Mouse (Mus musculus): ENCODE results near the gene Igbp1. TPM values are rescaled to one million over a fixed set of nuclear protein-coding genes. Genes with fewer than 3 reads are reported as not detected.

Igbp1 gene
- polyA plus RNA-seq, 1 experiment from 2014 or later = 42.0 TPM

DNA sequence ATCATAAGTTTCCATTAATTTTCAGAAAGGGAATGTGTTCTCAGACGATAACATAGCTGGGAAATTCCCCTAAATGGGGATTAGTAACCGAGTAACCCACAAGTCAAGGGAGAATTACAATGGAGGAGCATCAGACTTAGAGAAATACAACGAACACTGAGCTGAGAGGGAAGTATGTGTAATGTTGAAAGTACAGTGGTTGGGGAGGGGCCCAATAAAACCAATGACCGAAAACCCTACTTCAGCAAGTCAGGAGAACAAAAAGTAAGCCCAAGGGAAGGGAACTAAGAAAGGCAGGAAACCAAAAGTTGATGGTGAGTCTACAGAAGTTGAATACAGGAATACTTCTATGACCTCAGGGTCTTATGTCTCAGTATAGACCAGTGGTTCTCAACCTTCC, 14.1 kb downstream of the Igbp1 start:
- H3K27me3 ChIP-seq (replicated peaks; ENCODE audit: control insufficient read depth, insufficient read depth, low read length) = peaks cover 9% of the 10 kb centered on the region; the same call in 1 of the 2 replicates
- H3K36me3 ChIP-seq (ENCODE audit: control insufficient read depth, insufficient read depth, low read length) = 0 out of 2 replicates have a peak, but pooled peaks cover 13% of the 10 kb centered on the region
- WGBS = 84% methylated on average over 4 of the region's 4 CpGs
- no peaks in the 10 kb centered on the region for H3K9me3 ChIP-seq (ENCODE audit: control insufficient read depth, low read length)
- H3K9ac ChIP-seq (ENCODE audit: low read depth, low read length) = no peak overlapping the region
- DNase-seq (ENCODE audit: low spot score) = no peak
- no peak overlapping the region for H3K4me2 ChIP-seq (ENCODE audit: low read depth, low read length)
- no peak for ATAC-seq (ENCODE audit: low read depth)
- H3K4me1 ChIP-seq (ENCODE audit: control insufficient read depth, insufficient read depth, low read length) = no peaks in the 10 kb centered on the region
- no peak overlapping the region for H3K4me3 ChIP-seq (ENCODE audit: low read depth, low read length)
- H3K27ac ChIP-seq (replicated peaks; ENCODE audit: low read depth, low read length) = no peak overlapping the region

DNA sequence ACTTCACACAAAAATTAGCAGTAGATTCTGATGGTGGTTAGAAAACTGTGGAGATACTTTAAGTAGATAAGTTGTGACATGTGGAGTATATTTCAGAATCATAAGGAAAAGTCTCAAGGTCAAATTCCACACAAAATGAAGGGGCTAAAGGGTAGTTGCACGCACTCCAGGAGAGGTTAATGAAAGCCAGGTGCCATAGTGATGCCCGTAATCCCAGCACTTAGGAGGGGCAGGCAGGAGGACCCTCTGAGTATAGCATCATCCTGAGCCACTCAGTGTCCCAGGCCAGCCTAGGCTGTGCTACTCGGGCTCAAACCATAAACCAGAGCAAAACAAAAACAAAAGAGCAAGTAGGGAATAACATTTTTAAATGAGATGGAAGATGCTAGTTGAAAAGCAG, 15.8 kb downstream of the Igbp1 start:
- 40% methylated on average over 3 of the region's 3 CpGs for WGBS
- Histone ChIP-seq H3K4me3 (ENCODE audit: low read depth, low read length) (no peak overlapping the region), H3K9me3 (ENCODE audit: control insufficient read depth, low read length) (no peaks in the 10 kb centered on the region), H3K9ac (ENCODE audit: low read depth, low read length) (no peak overlapping the region), H3K4me2 (ENCODE audit: low read depth, low read length) (no peak overlapping the region), H3K27ac (replicated peaks; ENCODE audit: low read depth, low read length) (no peak overlapping the region), H3K27me3 (replicated peaks; ENCODE audit: control insufficient read depth, insufficient read depth, low read length) (0 out of 2 replicates have a peak, but pooled peaks cover 9% of the 10 kb centered on the region), H3K4me1 (ENCODE audit: control insufficient read depth, insufficient read depth, low read length) (no peaks in the 10 kb centered on the region), H3K36me3 (ENCODE audit: control insufficient read depth, insufficient read depth, low read length) (0 out of 2 replicates have a peak, but pooled peaks cover 13% of the 10 kb centered on the region)
- ATAC-seq (ENCODE audit: low read depth) = no peak
- no peak for DNase-seq (ENCODE audit: low spot score)

DNA sequence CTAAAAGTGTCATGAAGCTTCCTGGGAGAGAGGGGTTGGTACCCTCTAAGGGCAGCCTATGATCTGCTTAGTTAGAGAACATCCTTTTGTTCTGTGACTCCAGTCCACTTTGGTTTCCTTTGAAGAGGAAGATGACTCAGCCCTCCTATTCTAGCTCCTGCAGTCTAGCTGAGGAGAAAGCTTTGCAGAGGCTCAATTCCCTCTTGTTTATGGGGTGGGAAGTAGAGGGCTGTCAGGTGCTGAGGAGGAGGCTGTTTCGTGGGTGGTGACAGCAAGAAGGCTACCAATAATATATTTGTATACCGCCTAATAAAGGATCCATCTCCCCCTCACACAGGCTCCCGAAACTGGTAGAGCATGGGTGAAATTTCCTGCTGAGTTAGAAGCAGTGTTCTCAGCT, 22.6 kb downstream of the Igbp1 start:
- H3K27me3 ChIP-seq (replicated peaks; ENCODE audit: control insufficient read depth, insufficient read depth, low read length) = peaks cover 7% of the 10 kb centered on the region; the same call in 1 of the 2 replicates
- no peak overlapping the region for H3K4me2 ChIP-seq (ENCODE audit: low read depth, low read length)
- WGBS = 92% methylated on average over 3 of the region's 3 CpGs
- H3K4me3 ChIP-seq (ENCODE audit: low read depth, low read length) = no peak overlapping the region
- ATAC-seq (ENCODE audit: low read depth) (no peak), DNase-seq (ENCODE audit: low spot score) (no peak)
- no peak overlapping the region for H3K9ac ChIP-seq (ENCODE audit: low read depth, low read length)
- H3K4me1 ChIP-seq (ENCODE audit: control insufficient read depth, insufficient read depth, low read length) = no peaks in the 10 kb centered on the region
- no peaks in the 10 kb centered on the region for H3K9me3 ChIP-seq (ENCODE audit: control insufficient read depth, low read length)
- H3K36me3 ChIP-seq (ENCODE audit: control insufficient read depth, insufficient read depth, low read length) = 0 out of 2 replicates have a peak, but pooled peaks cover 4% of the 10 kb centered on the region
- H3K27ac ChIP-seq (replicated peaks; ENCODE audit: low read depth, low read length) = no peak overlapping the region

DNA sequence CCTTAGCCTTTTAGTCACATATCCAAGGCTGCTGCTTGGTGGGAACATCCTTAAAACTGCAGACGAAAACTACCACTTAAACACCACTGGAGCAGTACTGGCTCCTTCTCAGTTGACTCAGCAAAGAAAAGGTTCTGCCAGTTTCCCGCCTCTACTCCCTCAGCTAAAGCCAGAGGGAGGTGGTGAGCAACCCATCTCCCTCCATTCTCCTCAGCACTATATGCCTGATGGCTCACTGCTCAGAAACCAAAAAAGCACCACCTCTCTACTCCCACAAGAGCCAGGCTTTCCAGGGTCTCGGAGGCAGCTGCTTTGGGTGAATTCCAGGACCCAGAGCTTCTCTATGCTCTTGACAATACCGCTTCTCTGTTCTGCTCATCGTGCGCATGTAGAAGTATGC, 23.5 kb downstream of the Igbp1 start:
- DNase-seq (ENCODE audit: low spot score) (no peak), ATAC-seq (ENCODE audit: low read depth) (no peak)
- H3K4me2 ChIP-seq (ENCODE audit: low read depth, low read length) = no peak overlapping the region
- no peak overlapping the region for H3K4me3 ChIP-seq (ENCODE audit: low read depth, low read length)
- H3K4me1 ChIP-seq (ENCODE audit: control insufficient read depth, insufficient read depth, low read length) = no peaks in the 10 kb centered on the region
- H3K36me3 ChIP-seq (ENCODE audit: control insufficient read depth, insufficient read depth, low read length) = 0 out of 2 replicates have a peak, but pooled peaks cover 1% of the 10 kb centered on the region
- 95% methylated on average over 6 of the region's 6 CpGs for WGBS
- no peak overlapping the region for H3K9ac ChIP-seq (ENCODE audit: low read depth, low read length)
- no peaks in the 10 kb centered on the region for H3K9me3 ChIP-seq (ENCODE audit: control insufficient read depth, low read length)
- peaks cover 9% of the 10 kb centered on the region; the same call in 1 of the 2 replicates for H3K27me3 ChIP-seq (replicated peaks; ENCODE audit: control insufficient read depth, insufficient read depth, low read length)
- no peak overlapping the region for H3K27ac ChIP-seq (replicated peaks; ENCODE audit: low read depth, low read length)

DNA sequence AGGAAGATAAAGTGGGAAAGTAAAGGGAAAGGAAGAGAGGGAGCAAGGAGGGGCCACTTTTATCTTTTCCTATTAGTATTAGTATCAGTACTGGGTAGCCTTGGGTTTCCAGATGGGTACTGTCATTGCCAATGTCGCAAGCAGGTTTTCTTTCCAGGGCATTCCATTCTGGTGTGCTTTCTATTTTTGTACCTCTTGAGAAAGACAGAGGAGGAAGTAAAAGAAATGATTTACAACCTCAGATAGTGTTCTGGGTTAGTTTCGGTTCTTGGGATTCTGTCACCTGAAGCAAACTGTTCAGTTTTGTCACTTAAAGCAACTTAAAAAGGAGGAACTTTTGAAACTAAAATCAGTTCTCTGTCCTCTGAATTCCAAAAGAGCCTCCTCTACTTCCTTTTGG, 24.4 kb downstream of the Igbp1 start:
- Histone ChIP-seq H3K4me2 (ENCODE audit: low read depth, low read length) (no peak overlapping the region), H3K4me3 (ENCODE audit: low read depth, low read length) (no peak overlapping the region), H3K27ac (replicated peaks; ENCODE audit: low read depth, low read length) (no peak overlapping the region), H3K9ac (ENCODE audit: low read depth, low read length) (no peak overlapping the region), H3K36me3 (ENCODE audit: control insufficient read depth, insufficient read depth, low read length) (no peaks in the 10 kb centered on the region), H3K4me1 (ENCODE audit: control insufficient read depth, insufficient read depth, low read length) (no peaks in the 10 kb centered on the region), H3K27me3 (replicated peaks; ENCODE audit: control insufficient read depth, insufficient read depth, low read length) (peaks cover 9% of the 10 kb centered on the region; the same call in 1 of the 2 replicates), H3K9me3 (ENCODE audit: control insufficient read depth, low read length) (no peaks in the 10 kb centered on the region)
- DNase-seq (ENCODE audit: low spot score) = no peak
- no peak for ATAC-seq (ENCODE audit: low read depth)
- WGBS = 92% methylated on average over 2 of the region's 2 CpGs

DNA sequence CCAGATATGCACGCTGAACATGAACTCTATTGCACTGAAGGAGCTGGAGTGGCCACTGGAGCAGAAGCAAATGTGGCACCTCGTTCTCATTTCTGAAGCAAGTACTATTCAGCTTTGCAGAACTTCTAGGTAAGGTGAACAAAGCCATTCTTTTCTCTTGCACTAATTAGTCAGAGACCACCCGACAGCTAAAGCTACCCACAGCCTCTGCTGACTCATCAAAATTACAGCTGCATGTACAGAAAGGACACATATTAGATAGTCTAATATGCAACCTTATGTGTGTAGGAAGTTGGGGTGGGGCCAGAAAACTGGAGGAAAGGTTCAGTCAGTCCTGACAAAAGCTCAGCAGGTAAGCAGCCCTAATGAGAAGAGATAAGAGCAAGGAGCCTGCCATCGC, 30.4 kb downstream of the Igbp1 start, which contains the start of gene Dgat2l6:
TSS of gene Dgat2l6 (plus strand) at position 368 of the 400 bp plus-strand sequence.
- Histone ChIP-seq H3K4me2 (ENCODE audit: low read depth, low read length) (no peak within 1 kb of the TSS), H3K27me3 (replicated peaks; ENCODE audit: control insufficient read depth, insufficient read depth, low read length) (peaks cover 10% of the 10 kb centered on the region; the same call in 1 of the 2 replicates), H3K36me3 (ENCODE audit: control insufficient read depth, insufficient read depth, low read length) (no peaks in the 10 kb centered on the region), H3K9me3 (ENCODE audit: control insufficient read depth, low read length) (no peaks in the 10 kb centered on the region), H3K27ac (replicated peaks; ENCODE audit: low read depth, low read length) (no peak within 1 kb of the TSS), H3K4me3 (ENCODE audit: low read depth, low read length) (no peak within 1 kb of the TSS), H3K9ac (ENCODE audit: low read depth, low read length) (no peak within 1 kb of the TSS), H3K4me1 (ENCODE audit: control insufficient read depth, insufficient read depth, low read length) (no peaks in the 10 kb centered on the region)
- WGBS = 81% methylated on average over 4 of the region's 4 CpGs
- ATAC-seq (ENCODE audit: low read depth) (no peak), DNase-seq (ENCODE audit: low spot score) (no peak)

DNA sequence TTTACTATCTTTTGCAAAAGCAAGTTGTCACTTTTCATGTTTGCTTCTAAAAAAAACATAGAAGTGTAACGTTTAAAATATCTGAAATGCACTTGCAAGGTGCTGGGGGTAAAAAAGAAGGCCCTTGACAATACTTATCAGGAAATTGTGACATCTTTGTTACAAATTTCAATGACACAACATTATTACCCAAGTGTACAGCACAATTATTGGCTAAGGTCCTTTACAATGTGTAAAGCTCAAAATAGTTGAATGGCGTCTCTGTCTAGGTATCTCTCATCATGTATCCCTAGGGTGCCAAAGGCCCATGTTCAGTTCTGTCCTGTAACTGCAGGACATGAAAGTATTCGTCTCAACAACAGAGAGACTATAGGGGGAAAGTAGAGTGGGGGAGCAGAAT, 61.9 kb downstream of the Igbp1 start:
- Histone ChIP-seq H3K4me1 (ENCODE audit: control insufficient read depth, insufficient read depth, low read length) (no peaks in the 10 kb centered on the region), H3K27me3 (replicated peaks; ENCODE audit: control insufficient read depth, insufficient read depth, low read length) (no peaks in the 10 kb centered on the region; the same call in 1 of the 2 replicates), H3K36me3 (ENCODE audit: control insufficient read depth, insufficient read depth, low read length) (no peaks in the 10 kb centered on the region), H3K4me2 (ENCODE audit: low read depth, low read length) (no peak overlapping the region), H3K9me3 (ENCODE audit: control insufficient read depth, low read length) (no peaks in the 10 kb centered on the region), H3K9ac (ENCODE audit: low read depth, low read length) (no peak overlapping the region), H3K27ac (replicated peaks; ENCODE audit: low read depth, low read length) (no peak overlapping the region), H3K4me3 (ENCODE audit: low read depth, low read length) (no peak overlapping the region)
- WGBS = 74% methylated on average over 3 of the region's 3 CpGs
- no peak for DNase-seq (ENCODE audit: low spot score)
- ATAC-seq (ENCODE audit: low read depth) = no peak

DNA sequence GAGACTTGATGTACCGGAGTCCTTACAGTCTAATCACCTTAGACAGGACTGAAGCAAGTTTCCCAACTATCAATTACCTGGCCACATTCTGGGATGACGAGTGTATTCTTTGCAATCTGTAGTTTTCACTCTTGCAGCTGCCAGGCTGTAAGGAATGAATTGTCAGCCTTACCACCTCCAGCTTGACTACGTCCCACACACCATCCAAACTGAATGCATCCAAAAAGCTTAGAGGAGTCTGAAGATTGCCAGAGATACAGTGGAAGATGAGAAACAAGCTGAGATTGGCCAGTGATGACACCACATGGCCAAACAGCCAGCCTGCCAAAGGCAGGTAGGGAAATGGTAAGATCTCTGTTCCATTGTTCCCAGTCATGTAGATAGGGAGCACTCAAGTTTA, 71.6 kb downstream of the Igbp1 start:
- Histone ChIP-seq H3K4me3 (ENCODE audit: low read depth, low read length) (no peak overlapping the region), H3K36me3 (ENCODE audit: control insufficient read depth, insufficient read depth, low read length) (no peaks in the 10 kb centered on the region), H3K4me1 (ENCODE audit: control insufficient read depth, insufficient read depth, low read length) (no peaks in the 10 kb centered on the region), H3K27ac (replicated peaks; ENCODE audit: low read depth, low read length) (no peak overlapping the region), H3K9me3 (ENCODE audit: control insufficient read depth, low read length) (no peaks in the 10 kb centered on the region), H3K4me2 (ENCODE audit: low read depth, low read length) (no peak overlapping the region), H3K9ac (ENCODE audit: low read depth, low read length) (no peak overlapping the region), H3K27me3 (replicated peaks; ENCODE audit: control insufficient read depth, insufficient read depth, low read length) (peaks cover 8% of the 10 kb centered on the region; the same call in 1 of the 2 replicates)
- ATAC-seq (ENCODE audit: low read depth) = no peak
- WGBS = 74% methylated on average over 3 of the region's 3 CpGs
- no peak for DNase-seq (ENCODE audit: low spot score)
